Mouse (Mus musculus) neural tube, embryonic 13.5 days (tissue): Measurements from ENCODE around the gene Gins1. TPM values are rescaled to one million over a fixed set of nuclear protein-coding genes. Genes with fewer than 3 reads are reported as not detected.
"Not testable (repeated sequence)": the region's sequence is repeated elsewhere in the genome, so short reads cannot be mapped to it uniquely, and the experiment has no call there.

Source experiments
- ATAC-seq: fragments of 200-750 bp; cut with Nextera tagmentation; 2 replicates; pipeline ENCODE4 v1.8.0; 2017; ENCODE audit warnings: low read depth, mild to moderate bottlenecking, moderate TSS enrichment, moderate library complexity
- H3K27ac ChIP-seq: fragments of 300-500 bp; sonication (generic); replicated peaks from 2 replicates; pipeline ENCODE4 v1.5.1; 2015; ENCODE audit warnings: moderate library complexity, mild to moderate bottlenecking, inconsistent platforms
- H3K27me3 ChIP-seq: fragments of 300-500 bp; sonication (generic); 2 replicates; pipeline ENCODE4 v1.6.1; 2015; ENCODE audit warnings: mild to moderate bottlenecking, inconsistent platforms
- H3K36me3 ChIP-seq: fragments of 300-500 bp; sonication (generic); 2 replicates; pipeline ENCODE4 v1.6.1; 2015; ENCODE audit warnings: mild to moderate bottlenecking, inconsistent platforms
- H3K4me1 ChIP-seq: fragments of 300-500 bp; sonication (generic); replicated peaks from 2 replicates; pipeline ENCODE4 v1.6.1; 2015; ENCODE audit warnings: inconsistent platforms
- H3K4me2 ChIP-seq: fragments of 300-500 bp; sonication (generic); 2 replicates; pipeline ENCODE4 v1.6.1; 2015; ENCODE audit warnings: inconsistent platforms, mild to moderate bottlenecking, moderate library complexity
- H3K4me3 ChIP-seq: fragments of 300-500 bp; sonication (generic); 2 replicates; pipeline ENCODE4 v1.5.1; 2015; ENCODE audit warnings: mild to moderate bottlenecking, inconsistent platforms
- H3K9ac ChIP-seq: fragments of 300-500 bp; sonication (generic); 2 replicates; pipeline ENCODE4 v1.6.1; 2015; ENCODE audit warnings: moderate library complexity, mild to moderate bottlenecking, inconsistent platforms
- H3K9me3 ChIP-seq: fragments of 300-500 bp; sonication (generic); 2 replicates; pipeline ENCODE4 v1.6.1; 2016; ENCODE audit warnings: inconsistent platforms
- WGBS: fragments of 180-500 bp; shearing (Covaris S2); methylation state at CpG from one replicate; pipeline ENCODE4 v1.1.7; 2015; 5-methylcytosine and 5-hydroxymethylcytosine counted together
- polyA plus RNA-seq: library from polyadenylated mRNA; unstranded; fragments of >200 nt; fragmentation: Nextera tagmentation; extraction: Ambion mirVana; gene quantifications from 2 replicates; pipeline ENCODE4 v1.2.1, GENCODE M21; 2015

Gins1 gene
- polyA plus RNA-seq, 1 experiment from 2014 or later: 18.5 TPM

DNA sequence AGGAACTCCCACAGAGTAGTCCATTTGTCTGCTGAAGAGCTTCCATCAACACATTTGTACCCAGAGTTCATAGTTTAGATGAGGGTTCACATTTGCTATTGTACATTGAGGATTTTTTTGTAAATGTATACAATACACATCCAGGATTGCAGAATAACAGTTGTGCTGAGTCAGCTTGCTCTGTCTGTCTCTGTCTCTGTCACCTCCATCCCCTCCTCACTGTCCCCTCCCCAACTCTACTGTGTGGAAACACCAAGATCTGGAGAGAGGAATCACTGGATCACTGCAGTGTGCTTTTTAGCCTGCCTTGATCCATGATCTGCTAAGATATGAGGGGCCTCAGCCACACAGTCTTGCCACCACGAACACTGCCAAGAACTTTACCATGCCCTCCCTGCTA lies 19.4 kb upstream of the Gins1 start:
- Histone ChIP-seq H3K27ac (no peak overlapping the region), H3K4me2 (no peak overlapping the region), H3K27me3 (no peaks in the 10 kb centered on the region), H3K36me3 (0 out of 2 replicates have a peak, but pooled peaks cover 4% of the 10 kb centered on the region), H3K4me3 (no peak overlapping the region), H3K9me3 (no peaks in the 10 kb centered on the region), H3K9ac (no peak overlapping the region), H3K4me1 (no peaks in the 10 kb centered on the region)
- 86% methylated on average over 1 of the region's 1 CpGs for WGBS
- ATAC-seq: no peak

DNA sequence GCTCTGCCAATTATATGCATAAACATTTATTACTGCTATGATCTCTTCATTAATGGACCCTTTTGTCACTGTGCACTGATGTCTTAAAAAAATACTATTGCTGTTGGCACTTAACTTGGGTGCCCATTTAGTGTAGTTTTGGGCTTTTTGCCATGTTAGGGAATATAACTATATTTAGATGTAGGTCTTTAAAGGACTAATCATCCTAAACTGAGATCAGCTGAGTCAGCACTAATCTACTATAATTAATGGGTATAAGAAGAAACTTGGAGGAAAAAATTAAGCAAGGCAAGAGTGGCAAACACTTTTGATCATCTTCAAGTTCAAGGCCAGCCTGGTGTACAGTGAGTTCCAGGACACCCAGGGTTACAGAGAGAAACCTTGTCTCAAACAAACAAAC lies 18.9 kb upstream of the Gins1 start:
- Histone ChIP-seq H3K27ac (no peak overlapping the region), H3K4me2 (no peak overlapping the region), H3K9ac (no peak overlapping the region), H3K9me3 (no peaks in the 10 kb centered on the region), H3K4me3 (no peak overlapping the region), H3K27me3 (no peaks in the 10 kb centered on the region), H3K36me3 (0 out of 2 replicates have a peak, but pooled peaks cover 4% of the 10 kb centered on the region), H3K4me1 (no peaks in the 10 kb centered on the region)
- no peak for ATAC-seq

DNA sequence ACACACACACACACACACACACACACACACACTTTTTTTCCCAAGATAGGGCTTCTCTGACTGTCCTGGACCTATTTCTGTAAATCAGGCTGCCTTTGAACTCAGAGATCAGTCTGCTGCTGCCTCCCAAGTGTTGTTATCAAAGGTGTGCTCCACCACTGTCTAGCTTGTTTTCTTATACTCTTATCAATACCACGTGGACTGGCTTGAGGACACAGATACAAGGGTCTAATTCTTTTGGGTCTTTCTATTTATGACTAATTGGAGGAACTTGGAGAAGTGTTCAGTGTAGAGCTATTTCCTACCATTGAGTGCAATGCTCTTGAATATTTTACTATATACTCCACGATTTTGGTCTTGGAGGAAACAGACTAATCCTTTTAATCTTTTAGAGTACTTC lies 17.8 kb upstream of the Gins1 start:
- Histone ChIP-seq H3K4me3 (no peak overlapping the region), H3K9ac (no peak overlapping the region), H3K9me3 (no peaks in the 10 kb centered on the region), H3K4me2 (no peak overlapping the region), H3K36me3 (0 out of 2 replicates have a peak, but pooled peaks cover 4% of the 10 kb centered on the region), H3K4me1 (no peaks in the 10 kb centered on the region), H3K27me3 (no peaks in the 10 kb centered on the region), H3K27ac (no peak overlapping the region)
- no peak for ATAC-seq
- 86% methylated on average over 2 of the region's 2 CpGs for WGBS

DNA sequence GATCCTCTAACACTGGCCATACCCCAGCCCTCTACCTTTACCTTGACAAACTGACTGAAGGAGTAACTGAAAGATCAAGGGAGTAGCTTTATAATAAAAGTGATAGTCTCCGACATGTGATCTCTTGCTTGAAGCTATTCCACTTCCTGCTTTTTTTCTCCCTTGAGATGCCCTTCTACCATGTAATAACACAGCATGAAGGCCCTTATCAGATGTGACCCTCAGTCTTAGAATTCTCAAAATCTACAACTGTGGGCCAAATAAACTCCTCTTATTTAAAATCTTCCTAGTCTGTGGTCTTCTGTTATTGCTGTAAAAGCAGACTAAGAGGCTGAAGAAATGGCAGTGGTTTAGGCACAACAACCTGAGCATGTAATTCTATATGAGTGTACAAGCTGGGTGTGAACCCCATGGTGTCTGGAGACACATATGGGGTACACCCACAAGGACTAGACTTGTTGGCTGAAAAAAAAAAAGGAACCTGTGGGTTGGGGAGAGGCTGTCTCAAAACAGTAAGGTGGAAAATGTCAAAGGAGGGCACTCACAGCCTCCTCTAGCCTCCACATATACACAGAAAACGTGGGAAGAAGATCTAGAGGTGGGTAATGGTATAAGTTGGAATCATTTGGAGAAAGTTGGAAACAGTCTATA lies 10.5 kb upstream of the Gins1 start:
- 85% methylated on average over 2 of the region's 2 CpGs for WGBS
- Histone ChIP-seq H3K4me3 (no peak overlapping the region), H3K36me3 (no peaks in the 10 kb centered on the region), H3K9ac (no peak overlapping the region), H3K4me2 (no peak overlapping the region), H3K9me3 (no peaks in the 10 kb centered on the region), H3K4me1 (peaks cover 6% of the 10 kb centered on the region; the same call in 1 of the 2 replicates), H3K27ac (no peak overlapping the region), H3K27me3 (no peaks in the 10 kb centered on the region)
- no peak for ATAC-seq

DNA sequence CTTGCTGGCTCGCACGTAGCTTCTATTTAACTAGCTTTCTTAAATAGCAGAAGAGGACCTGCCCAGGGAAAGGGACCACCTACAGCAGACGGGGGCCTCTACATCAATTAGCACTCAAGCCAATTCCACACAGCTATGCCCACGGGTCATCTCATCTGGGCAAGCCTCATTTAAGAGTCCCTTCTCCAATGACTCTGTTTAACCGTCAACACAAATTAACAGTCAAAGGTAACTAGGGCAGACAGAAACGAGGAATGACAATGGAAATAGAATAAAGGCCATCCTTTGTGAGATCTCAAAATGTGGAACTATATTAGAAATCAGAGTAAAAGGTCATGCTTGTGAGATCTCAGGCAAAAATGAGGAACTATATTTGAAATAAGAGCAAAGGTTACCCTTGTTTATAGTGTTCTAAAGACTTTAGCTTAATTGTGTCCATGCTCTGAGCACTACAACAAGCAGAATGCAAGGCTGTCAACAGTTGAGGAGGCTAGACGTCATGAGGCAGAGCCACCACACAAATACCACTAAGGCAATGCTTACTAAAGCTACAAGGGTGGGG lies 9.4 kb upstream of the Gins1 start:
- no peak overlapping the region for H3K27ac ChIP-seq
- H3K4me2 ChIP-seq: no peak overlapping the region
- WGBS: 76% methylated on average over 7 of the region's 7 CpGs
- H3K36me3 ChIP-seq: peaks cover 8% of the 10 kb centered on the region
- H3K27me3 ChIP-seq: no peaks in the 10 kb centered on the region
- no peak overlapping the region for H3K4me3 ChIP-seq
- H3K9me3 ChIP-seq: no peaks in the 10 kb centered on the region
- no peak overlapping the region for H3K9ac ChIP-seq
- H3K4me1 ChIP-seq: peaks cover 6% of the 10 kb centered on the region; the same call in 1 of the 2 replicates
- no peak for ATAC-seq

DNA sequence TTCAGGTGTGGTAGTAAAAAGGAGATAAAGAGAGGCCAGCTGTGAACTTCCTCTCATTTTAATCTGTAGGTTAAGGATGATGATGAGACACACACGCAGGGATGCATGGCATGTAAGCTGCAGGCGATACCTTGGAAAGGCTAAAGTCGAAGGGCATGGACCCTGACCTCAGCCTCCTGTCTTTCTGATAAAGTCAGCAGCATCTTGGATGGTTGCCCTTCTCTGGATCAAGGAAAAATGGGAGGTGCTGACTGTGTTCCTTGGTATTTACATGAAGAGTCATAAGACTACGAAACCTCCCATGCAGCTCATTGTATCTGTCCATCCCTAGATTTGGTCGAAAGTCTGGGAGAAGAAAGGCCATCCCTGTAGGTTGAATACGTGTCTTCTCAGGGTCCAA lies 4.9 kb upstream of the Gins1 start:
- H3K4me1 ChIP-seq: peaks cover 28% of the 10 kb centered on the region
- no peaks in the 10 kb centered on the region for H3K27me3 ChIP-seq
- H3K36me3 ChIP-seq: peaks cover 8% of the 10 kb centered on the region
- 95% methylated on average over 6 of the region's 6 CpGs for WGBS
- no peak overlapping the region for H3K27ac ChIP-seq
- H3K4me3 ChIP-seq: no peak overlapping the region
- H3K9ac ChIP-seq: no peak overlapping the region
- ATAC-seq: no peak
- H3K4me2 ChIP-seq: no peak overlapping the region
- no peaks in the 10 kb centered on the region for H3K9me3 ChIP-seq

DNA sequence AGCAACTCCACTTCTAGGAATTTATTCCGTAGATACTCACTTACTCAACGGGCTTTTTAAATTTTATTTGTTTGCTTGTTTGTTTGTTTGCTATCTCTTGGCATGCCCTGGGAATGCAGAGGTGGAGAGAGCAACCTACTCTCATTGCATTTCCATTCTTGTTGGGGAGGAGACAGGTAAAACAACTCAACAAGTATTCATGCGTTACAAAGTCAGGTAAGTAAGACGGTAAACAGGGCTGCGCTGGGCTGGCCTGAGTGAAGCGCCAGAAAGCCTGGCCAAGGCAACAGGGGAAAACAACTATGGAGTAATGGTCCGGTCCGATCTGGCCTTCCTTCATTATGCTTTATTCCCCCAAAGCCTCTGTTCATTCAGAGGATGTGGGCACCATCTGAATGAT lies 2.9 kb upstream of the Gins1 start:
- no peak for ATAC-seq
- peaks cover under 1% of the 10 kb centered on the region; the same call in 1 of the 2 replicates for H3K27me3 ChIP-seq
- WGBS: 80% methylated on average over 8 of the region's 8 CpGs
- H3K4me1 ChIP-seq: peaks cover 28% of the 10 kb centered on the region
- H3K4me2 ChIP-seq: peak overlapping the region; percentile 90
- H3K9me3 ChIP-seq: no peaks in the 10 kb centered on the region
- H3K36me3 ChIP-seq: peaks cover 8% of the 10 kb centered on the region
- 0 out of 2 replicates have a peak overlapping the region, but pooled peaks have one; percentile 9 for H3K9ac ChIP-seq
- H3K4me3 ChIP-seq: no peak overlapping the region
- no peak overlapping the region for H3K27ac ChIP-seq

DNA sequence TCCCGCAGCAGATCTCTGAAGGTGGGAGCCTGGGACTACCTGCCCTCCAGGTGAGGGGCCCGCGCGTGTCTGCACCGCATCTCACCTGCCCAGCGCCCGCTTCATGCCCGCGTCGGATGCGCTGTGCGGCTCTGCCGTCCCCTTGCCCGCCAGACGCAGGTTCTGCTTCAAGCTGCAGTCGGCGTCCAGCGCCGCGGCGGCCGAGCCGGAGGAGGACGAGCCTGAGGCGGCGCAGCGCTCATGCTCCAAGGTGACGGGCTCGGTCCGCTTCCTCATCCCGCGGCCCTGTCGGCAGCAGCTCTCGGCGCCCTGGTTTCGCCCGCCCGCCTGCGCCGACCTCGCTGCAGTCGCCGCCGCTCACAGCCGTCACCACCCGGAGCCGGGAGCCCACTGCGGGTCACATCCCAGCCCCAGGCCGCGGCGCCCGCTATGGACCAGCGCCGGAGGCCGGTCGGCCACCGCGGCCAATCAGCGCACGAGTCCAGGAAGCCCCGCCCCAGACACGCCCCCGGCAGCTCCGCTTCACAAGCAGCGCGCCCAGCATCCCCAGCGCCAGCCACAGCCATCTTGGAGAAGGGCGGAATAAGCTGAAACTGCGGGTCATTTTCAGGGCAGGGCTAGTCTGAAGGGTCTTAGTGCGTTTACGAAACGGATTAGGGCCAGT lies 796 bp upstream of the Gins1 start, which contains the start of gene Abhd12:
Abhd12 (minus strand) TSS at position 470 of the 664 bp plus-strand sequence.
- H3K4me1 ChIP-seq: peaks cover 24% of the 10 kb centered on the region
- H3K27me3 ChIP-seq: peaks cover 3% of the 10 kb centered on the region; the same call in 1 of the 2 replicates
- peaks cover 8% of the 10 kb centered on the region for H3K36me3 ChIP-seq
- H3K9ac ChIP-seq: peak within 1 kb of the TSS; percentile 94
- no peaks in the 10 kb centered on the region for H3K9me3 ChIP-seq
- ATAC-seq: peak; percentile 99
- H3K27ac ChIP-seq: peak within 1 kb of the TSS; percentile 91
- peak within 1 kb of the TSS; percentile 90 for H3K4me2 ChIP-seq
- WGBS: under 1% methylated on average over 70 of the region's 72 CpGs
- peak within 1 kb of the TSS; percentile 85 for H3K4me3 ChIP-seq

DNA sequence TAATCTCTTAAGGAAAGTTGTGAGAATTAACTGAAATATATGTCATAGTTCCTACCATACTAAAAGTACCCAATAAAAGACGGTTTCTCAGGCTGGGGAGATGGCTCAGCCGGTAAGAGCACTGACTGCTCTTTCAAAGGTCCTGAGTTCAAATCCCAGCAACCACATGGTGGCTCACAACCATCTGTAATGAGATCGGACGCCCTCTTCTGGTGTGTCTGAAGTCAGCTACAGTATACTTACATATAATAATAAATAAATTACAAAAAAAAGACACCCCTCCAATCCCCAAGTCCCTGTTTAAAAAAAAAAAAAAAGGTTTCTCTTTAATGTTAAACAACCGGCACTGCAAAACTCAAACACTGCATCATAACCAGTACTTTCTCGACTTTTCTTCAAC lies 3.7 kb downstream of the Gins1 start:
- WGBS: 51% methylated on average over 6 of the region's 6 CpGs
- not testable (repeated sequence) for ATAC-seq, H3K27me3 ChIP-seq, H3K36me3 ChIP-seq, H3K9me3 ChIP-seq, H3K27ac ChIP-seq, H3K9ac ChIP-seq
- Histone ChIP-seq H3K4me1 (peaks cover 11% of the 10 kb centered on the region), H3K4me3 (peak overlapping the region; percentile 70), H3K4me2 (peak overlapping the region; percentile 61)

DNA sequence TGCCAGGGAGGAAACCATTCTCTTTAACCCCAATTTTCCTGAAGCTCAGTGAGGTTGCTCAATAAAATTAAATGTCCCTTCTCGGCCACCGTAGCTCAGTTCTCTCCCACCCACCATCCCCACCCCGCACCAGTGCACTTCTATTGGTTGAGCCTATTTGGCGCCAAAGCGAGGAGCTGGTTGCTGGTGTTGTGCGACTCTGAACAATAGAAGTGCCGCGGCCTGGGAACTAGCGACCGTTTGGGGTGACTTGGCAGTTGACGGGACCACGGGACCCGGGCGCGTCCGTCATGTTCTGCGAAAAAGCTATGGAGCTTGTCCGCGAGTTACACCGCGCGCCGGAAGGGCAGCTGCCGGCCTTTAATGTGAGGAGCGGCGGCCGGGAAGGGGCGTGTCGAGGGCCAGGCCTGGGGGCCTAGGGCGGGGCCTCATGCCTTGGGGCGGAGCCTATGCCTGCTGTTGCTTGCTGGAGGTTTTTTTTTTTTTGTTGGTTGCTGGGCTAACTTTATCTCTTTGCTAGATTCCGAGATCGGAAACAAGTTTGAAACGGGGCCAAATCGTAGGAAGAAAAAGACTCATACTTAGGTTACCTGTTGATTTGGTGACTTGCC lies 4.3 kb downstream of the Gins1 start:
- H3K27me3 ChIP-seq: peaks cover 3% of the 10 kb centered on the region; the same call in 1 of the 2 replicates
- peaks cover 10% of the 10 kb centered on the region for H3K4me1 ChIP-seq
- H3K27ac ChIP-seq: peak overlapping the region; percentile 81
- peak overlapping the region; percentile 70 for H3K4me3 ChIP-seq
- no peaks in the 10 kb centered on the region for H3K36me3 ChIP-seq
- H3K4me2 ChIP-seq: peak overlapping the region; percentile 61
- peak overlapping the region; percentile 70 for H3K9ac ChIP-seq
- WGBS: under 1% methylated on average over 35 of the region's 35 CpGs
- ATAC-seq: peak; percentile 93
- no peaks in the 10 kb centered on the region for H3K9me3 ChIP-seq

DNA sequence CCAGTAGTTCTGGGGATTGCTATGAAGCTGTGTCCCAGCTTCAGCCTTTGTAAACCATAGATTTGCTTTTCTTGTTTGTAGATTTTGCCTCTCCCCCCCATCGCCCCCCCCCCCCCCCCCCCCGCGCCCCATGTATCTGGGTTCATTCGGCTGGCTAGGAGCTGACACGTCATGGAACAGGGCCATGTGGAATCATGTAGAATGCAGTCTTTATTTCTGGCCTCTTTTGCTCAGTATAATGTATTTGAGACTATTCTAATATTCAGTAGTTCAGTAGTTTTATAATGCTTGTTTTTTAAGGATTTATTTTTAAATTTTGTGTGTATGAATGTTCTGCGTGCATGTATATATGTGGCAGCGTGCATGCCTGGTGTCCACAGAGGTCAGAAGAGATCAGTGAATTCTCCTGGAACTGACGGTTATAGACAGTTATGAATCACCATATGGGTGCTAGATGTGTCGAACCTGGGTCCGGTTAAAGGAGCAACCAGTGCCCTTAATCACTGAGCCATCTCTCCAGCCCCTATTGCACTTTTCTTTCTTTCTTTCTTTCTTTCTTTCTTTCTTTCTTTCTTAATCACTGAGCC lies 5.2 kb downstream of the Gins1 start:
- Histone ChIP-seq H3K27ac (no peak overlapping the region), H3K4me1 (peaks cover 10% of the 10 kb centered on the region), H3K4me2 (peak overlapping the region; percentile 61), H3K36me3 (no peaks in the 10 kb centered on the region), H3K27me3 (peaks cover 3% of the 10 kb centered on the region; the same call in 1 of the 2 replicates), H3K9me3 (no peaks in the 10 kb centered on the region), H3K9ac (peak overlapping the region; percentile 70), H3K4me3 (peak overlapping the region; percentile 70)
- ATAC-seq: no peak
- 31% methylated on average over 10 of the region's 10 CpGs for WGBS
